Mouse (Mus musculus): Measurements from ENCODE around the gene Adgrb2.

GRCm38 (mm10) chr4:130031146-130031545 is 46.5 kb downstream of the Adgrb2 start:
- TF ChIP-seq CTCF (IDR thresholded peaks at IDR 0.05; ENCODE audit: borderline replicate concordance, control insufficient read depth, extremely low read depth, insufficient read depth, low read length, poor library complexity) (no peak), POLR2A (IDR thresholded peaks at IDR 0.05; ENCODE audit: control insufficient read depth, extremely low read depth, insufficient read depth, low read length, poor library complexity) (no peak)
